Mouse (Mus musculus) intestine, embryonic 14.5 days (tissue): ENCODE data around the gene Mb21d2. TPM values are rescaled to one million over a fixed set of nuclear protein-coding genes. Genes with fewer than 3 reads are reported as not detected.
A peak's percentile ranks its signal among the peaks of the same experiment; 100 is the strongest.

ENCODE experiments used
- ATAC-seq: fragments of 200-750 bp; cut with Nextera tagmentation; replicated peaks from 2 replicates; pipeline ENCODE4 v1.8.0; 2017; ENCODE audit warnings: low read depth, moderate number of reproducible peaks, moderate TSS enrichment, moderate library complexity; ENCODE audit not compliant: low FRiP score, low TSS enrichment
- DNase-seq: peaks from one replicate; pipeline ENCODE4 v3.0.0-alpha.2; 2018; ENCODE audit warnings: low spot score
- H3K27ac ChIP-seq: fragments of 300-500 bp; sonication (generic); 2 replicates; pipeline ENCODE4 v1.5.1; 2014; ENCODE audit warnings: low read depth, mild to moderate bottlenecking, control low read depth
- H3K27me3 ChIP-seq: fragments of 300-500 bp; sonication (generic); replicated peaks from 2 replicates; pipeline ENCODE4 v1.6.1; 2014; ENCODE audit warnings: low read length, control low read depth; ENCODE audit not compliant: control insufficient read depth, insufficient read depth
- H3K36me3 ChIP-seq: fragments of 300-500 bp; sonication (generic); 2 replicates; pipeline ENCODE4 v1.6.1; 2014; ENCODE audit warnings: low read length, control low read depth; ENCODE audit not compliant: control insufficient read depth, insufficient read depth
- H3K4me1 ChIP-seq: fragments of 300-500 bp; sonication (generic); replicated peaks from 2 replicates; pipeline ENCODE4 v1.6.1; 2014; ENCODE audit warnings: low read length, control low read depth, mixed read lengths; ENCODE audit not compliant: control insufficient read depth, insufficient read depth
- H3K4me2 ChIP-seq: fragments of 300-500 bp; sonication (generic); 2 replicates; pipeline ENCODE4 v1.6.1; 2014; ENCODE audit warnings: low read length
- H3K4me3 ChIP-seq: fragments of 300-500 bp; sonication (generic); 2 replicates; pipeline ENCODE4 v1.5.1; 2014; ENCODE audit warnings: low read depth, low read length, control low read depth, mixed read lengths
- H3K9ac ChIP-seq: fragments of 300-500 bp; sonication (generic); 2 replicates; pipeline ENCODE4 v1.6.1; 2014; ENCODE audit warnings: mild to moderate bottlenecking, low read length
- H3K9me3 ChIP-seq: fragments of 300-500 bp; sonication (generic); 2 replicates; pipeline ENCODE4 v1.6.1; 2016; ENCODE audit warnings: low read length, control low read depth; ENCODE audit not compliant: control insufficient read depth
- WGBS: fragments of 180-500 bp; shearing (Covaris S2); extraction: QIAGEN DNeasy Blood & Tissue Kit; methylation state at CpG from one replicate; pipeline ENCODE4 v1.1.7; 2014; 5-methylcytosine and 5-hydroxymethylcytosine counted together
- polyA plus RNA-seq: library from polyadenylated mRNA; unstranded; fragments of >200 nt; fragmentation: Nextera tagmentation; extraction: Ambion mirVana; gene quantifications from 2 replicates; pipeline ENCODE4 v1.2.1, GENCODE M21; 2014

The Mb21d2 gene
- polyA plus RNA-seq, 1 experiment from 2014 or later = 9.0 TPM

DNA sequence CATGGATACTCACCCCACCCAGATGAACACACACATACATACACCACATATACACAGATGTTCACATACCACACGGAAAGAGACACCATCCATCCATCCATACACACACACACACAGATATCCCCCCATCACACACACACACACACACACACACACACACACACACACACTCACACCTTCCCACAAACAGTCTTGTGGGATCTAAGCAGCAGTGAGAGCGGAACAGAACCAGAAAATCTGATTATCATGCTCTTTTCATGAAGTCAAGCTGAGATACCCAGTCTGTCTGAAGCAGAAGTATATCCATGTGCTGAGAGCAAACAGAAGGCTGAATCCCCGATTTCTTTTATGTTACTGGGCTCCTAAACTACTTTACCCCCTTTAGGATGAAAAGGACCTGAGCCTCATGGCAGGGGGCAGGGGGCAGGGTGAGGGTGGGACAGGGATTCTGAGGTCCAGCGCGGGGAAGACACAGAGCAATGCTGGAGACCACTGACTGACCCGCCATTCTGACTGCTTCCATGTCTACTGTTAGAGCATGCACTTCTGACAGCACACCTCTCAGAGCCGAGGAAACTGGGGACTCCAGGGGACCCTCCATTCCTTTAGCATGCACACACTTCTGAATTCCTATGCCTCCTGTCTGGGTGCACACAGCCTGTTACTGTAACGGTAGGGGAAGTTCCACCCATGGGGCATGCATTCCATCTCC, 62.7 kb downstream of the Mb21d2 start:
- Histone ChIP-seq H3K4me3 (no peak overlapping the region), H3K9ac (no peak overlapping the region), H3K27ac (no peak overlapping the region), H3K4me2 (no peak overlapping the region), H3K27me3 (no peaks in the 10 kb centered on the region), H3K4me1 (peaks cover 41% of the 10 kb centered on the region), H3K9me3 (no peaks in the 10 kb centered on the region), H3K36me3 (no peaks in the 10 kb centered on the region)
- WGBS = 56% methylated on average over 8 of the region's 8 CpGs
- no peak for DNase-seq
- ATAC-seq = no peak

DNA sequence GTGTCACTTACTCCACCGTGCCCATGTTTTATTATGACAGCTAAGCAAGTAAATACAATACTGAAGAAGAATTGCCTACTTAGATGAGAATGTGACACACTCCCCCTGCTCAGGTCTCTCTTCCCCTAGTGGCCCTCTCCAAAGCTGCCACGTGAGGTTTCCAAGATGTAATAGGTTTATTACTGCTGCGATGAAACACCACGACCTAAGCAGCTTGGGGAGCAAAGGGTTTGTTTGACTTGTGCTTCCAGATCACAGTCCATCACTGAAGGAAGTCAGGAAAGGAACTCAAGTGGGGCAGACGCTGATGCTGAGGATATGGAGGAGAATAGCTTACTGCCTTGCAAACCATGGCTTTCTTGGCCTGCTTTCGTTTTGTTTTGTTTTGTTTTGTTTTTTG, 65.9 kb downstream of the Mb21d2 start:
- DNase-seq = no peak
- Histone ChIP-seq H3K4me2 (no peak overlapping the region), H3K27me3 (no peaks in the 10 kb centered on the region), H3K4me3 (no peak overlapping the region), H3K4me1 (peaks cover 33% of the 10 kb centered on the region), H3K9ac (no peak overlapping the region), H3K27ac (no peak overlapping the region), H3K36me3 (no peaks in the 10 kb centered on the region), H3K9me3 (no peaks in the 10 kb centered on the region)
- WGBS = 22% methylated on average over 6 of the region's 6 CpGs
- ATAC-seq = peak; percentile 45; the same call in 1 of the 2 replicates

DNA sequence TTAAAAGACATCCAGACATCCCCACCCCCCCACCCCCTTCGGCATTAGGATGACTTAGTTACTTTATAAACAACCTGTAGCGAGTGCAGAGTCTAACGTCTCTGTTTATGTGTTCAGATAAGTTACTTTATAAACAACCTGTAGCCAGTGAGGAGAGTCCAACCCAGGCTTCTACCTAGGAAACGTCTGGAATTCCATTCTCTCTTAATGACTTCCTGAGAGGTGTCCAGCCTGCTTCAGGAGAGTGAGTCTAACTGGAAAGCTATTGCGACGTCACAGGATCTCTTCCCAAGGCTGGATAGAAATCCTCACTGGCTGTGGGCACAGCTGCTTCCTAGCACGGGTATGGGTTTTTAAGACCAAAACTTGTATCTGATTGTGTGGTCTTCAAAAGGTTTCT, 67.4 kb downstream of the Mb21d2 start:
- Histone ChIP-seq H3K27me3 (no peaks in the 10 kb centered on the region), H3K9me3 (no peaks in the 10 kb centered on the region), H3K4me3 (no peak overlapping the region), H3K4me2 (peak overlapping the region; percentile 32), H3K27ac (no peak overlapping the region), H3K9ac (no peak overlapping the region), H3K36me3 (no peaks in the 10 kb centered on the region), H3K4me1 (peaks cover 34% of the 10 kb centered on the region)
- DNase-seq (no peak), ATAC-seq (no peak)
- 20% methylated on average over 7 of the region's 7 CpGs for WGBS

DNA sequence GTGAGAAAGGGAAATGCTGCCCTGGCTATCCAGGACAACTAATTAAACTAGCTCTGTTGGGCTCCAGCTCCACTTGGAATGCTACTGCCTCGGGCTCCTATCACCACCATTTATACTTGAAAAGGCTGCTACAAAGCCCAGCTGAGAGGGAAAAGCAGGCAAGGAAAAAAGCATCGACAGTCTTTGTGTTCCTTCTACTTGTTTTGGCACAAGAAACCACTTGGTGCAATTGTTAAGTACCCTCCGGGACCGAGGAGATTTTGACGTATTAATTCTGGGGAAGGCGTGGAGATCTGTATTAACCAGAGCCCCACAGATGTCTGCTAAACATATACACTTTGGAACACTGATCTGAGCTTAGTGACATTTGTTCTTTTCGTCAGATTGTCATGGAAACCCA, 69.8 kb downstream of the Mb21d2 start:
- WGBS = 31% methylated on average over 7 of the region's 7 CpGs
- peaks cover 34% of the 10 kb centered on the region for H3K4me1 ChIP-seq
- H3K4me2 ChIP-seq = no peak overlapping the region
- H3K27ac ChIP-seq = no peak overlapping the region
- ATAC-seq = no peak
- no peak overlapping the region for H3K4me3 ChIP-seq
- H3K27me3 ChIP-seq = no peaks in the 10 kb centered on the region
- DNase-seq = no peak
- no peaks in the 10 kb centered on the region for H3K9me3 ChIP-seq
- no peak overlapping the region for H3K9ac ChIP-seq
- no peaks in the 10 kb centered on the region for H3K36me3 ChIP-seq

DNA sequence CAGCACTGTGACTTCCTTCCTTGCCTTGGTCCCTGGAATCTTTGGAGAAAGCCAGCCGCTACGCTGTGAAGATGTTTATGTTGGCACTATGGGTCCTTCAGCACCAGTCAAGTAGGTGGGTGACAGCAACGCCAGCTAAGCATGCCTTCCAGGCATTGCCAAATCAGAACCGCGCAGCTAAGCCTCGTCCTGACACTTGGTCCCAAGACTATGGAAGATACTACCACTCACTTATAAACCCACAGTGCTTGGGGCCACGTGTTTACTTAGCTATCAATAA, 70.5 kb downstream of the Mb21d2 start:
- ATAC-seq = no peak
- 56% methylated on average over 7 of the region's 7 CpGs for WGBS
- no peak overlapping the region for H3K4me2 ChIP-seq
- no peak overlapping the region for H3K9ac ChIP-seq
- no peak overlapping the region for H3K27ac ChIP-seq
- H3K9me3 ChIP-seq = no peaks in the 10 kb centered on the region
- H3K4me3 ChIP-seq = no peak overlapping the region
- H3K36me3 ChIP-seq = no peaks in the 10 kb centered on the region
- H3K4me1 ChIP-seq = peaks cover 34% of the 10 kb centered on the region
- no peak for DNase-seq
- no peaks in the 10 kb centered on the region for H3K27me3 ChIP-seq

DNA sequence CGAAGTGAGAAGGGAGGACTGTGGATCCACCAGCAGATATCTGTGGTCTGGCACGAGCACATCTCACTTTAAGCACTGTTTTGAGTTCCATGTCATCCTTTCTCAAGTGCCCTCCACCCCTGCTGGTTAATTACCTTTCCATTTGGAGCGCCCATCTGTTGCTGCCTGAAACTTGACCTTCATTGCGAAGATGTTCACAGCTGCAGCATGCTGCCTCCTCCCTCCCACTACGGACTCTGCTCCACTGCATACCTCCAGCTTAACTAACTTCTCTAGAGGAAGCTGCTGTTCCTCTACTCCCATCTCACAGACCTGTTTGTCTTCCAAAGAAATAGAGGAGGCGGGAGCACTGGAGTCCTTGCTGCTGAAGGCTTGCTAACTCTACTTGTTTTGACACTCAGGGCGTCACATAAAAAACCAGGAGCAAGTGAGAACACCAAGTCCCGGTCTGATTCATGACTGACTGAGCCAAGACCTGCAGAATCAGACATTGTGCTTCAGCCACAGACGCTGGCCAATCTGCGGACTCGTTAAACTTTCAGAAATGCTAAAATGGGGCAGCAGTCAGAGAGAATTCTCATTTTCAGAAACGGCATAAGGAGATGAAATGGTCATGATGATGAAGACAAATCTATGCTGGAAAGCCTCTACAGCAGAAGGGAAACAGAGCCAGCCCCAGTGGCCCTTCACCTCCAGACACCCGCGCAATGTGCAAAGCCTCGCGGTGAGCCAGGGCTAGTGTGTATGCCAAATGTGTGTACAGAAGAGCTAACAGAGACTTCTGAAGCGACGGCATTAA, 71.1 kb downstream of the Mb21d2 start:
- Histone ChIP-seq H3K9ac (no peak overlapping the region), H3K27me3 (no peaks in the 10 kb centered on the region), H3K36me3 (no peaks in the 10 kb centered on the region), H3K4me2 (no peak overlapping the region), H3K27ac (no peak overlapping the region), H3K4me3 (no peak overlapping the region), H3K9me3 (no peaks in the 10 kb centered on the region), H3K4me1 (peaks cover 33% of the 10 kb centered on the region)
- DNase-seq = no peak
- ATAC-seq = no peak
- WGBS = 40% methylated on average over 18 of the region's 18 CpGs

DNA sequence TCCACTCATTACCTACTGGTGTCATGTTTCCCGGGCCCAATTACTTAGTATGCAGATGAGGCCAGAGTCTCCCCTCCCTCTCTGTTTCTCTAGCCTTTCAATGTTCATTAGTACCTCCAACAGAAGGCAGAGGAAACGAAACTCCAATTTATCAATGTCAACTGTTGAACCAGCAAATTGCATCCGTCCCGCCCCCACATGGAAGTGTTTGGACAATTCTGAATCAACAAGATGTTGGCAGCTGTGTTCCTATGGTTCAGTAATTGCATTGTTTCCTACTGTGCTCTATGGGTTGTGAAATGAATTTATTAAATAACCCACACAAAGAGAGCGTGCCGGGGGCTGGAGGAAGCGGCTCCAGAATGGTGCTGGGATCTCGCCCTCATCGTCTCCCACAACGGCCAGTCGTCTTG, 78.1 kb downstream of the Mb21d2 start:
- Histone ChIP-seq H3K4me3 (no peak overlapping the region), H3K27me3 (no peaks in the 10 kb centered on the region), H3K9ac (no peak overlapping the region), H3K36me3 (no peaks in the 10 kb centered on the region), H3K4me2 (0 out of 2 replicates have a peak overlapping the region, but pooled peaks have one; percentile 5), H3K9me3 (peaks cover 5% of the 10 kb centered on the region; the same call in 1 of the 2 replicates), H3K4me1 (peaks cover 10% of the 10 kb centered on the region; the same call in 1 of the 2 replicates), H3K27ac (no peak overlapping the region)
- 52% methylated on average over 11 of the region's 11 CpGs for WGBS
- DNase-seq (no peak), ATAC-seq (0 out of 2 replicates have a peak, but pooled peaks have one; percentile 27)

DNA sequence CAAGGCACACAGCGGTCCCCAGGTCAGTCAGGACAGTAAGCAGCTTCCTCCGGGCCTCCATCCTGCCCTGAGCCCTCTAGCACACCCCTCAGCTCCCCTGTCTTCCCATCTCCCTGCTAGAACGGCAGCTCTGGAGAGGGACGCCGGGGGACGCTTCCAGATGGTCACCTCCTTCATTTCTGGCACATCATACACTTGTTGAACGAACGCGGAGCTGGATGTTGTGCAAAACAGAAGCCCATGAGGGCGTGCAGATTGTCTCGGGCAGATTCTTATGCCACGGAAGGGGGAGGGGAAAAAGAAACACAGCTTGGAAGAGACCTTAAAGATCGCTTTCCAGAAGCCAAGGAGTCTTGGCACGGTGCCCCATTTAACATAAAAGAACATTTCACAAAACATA, 78.6 kb downstream of the Mb21d2 start:
- H3K4me1 ChIP-seq = peaks cover 10% of the 10 kb centered on the region; the same call in 1 of the 2 replicates
- H3K4me3 ChIP-seq = no peak overlapping the region
- no peak for ATAC-seq
- H3K9ac ChIP-seq = no peak overlapping the region
- DNase-seq = peak; percentile 56
- peaks cover 5% of the 10 kb centered on the region; the same call in 1 of the 2 replicates for H3K9me3 ChIP-seq
- H3K27me3 ChIP-seq = no peaks in the 10 kb centered on the region
- H3K4me2 ChIP-seq = 0 out of 2 replicates have a peak overlapping the region, but pooled peaks have one; percentile 5
- 50% methylated on average over 14 of the region's 14 CpGs for WGBS
- no peaks in the 10 kb centered on the region for H3K36me3 ChIP-seq
- no peak overlapping the region for H3K27ac ChIP-seq
